Mouse (Mus musculus): Measurements from ENCODE around the gene Mest.

- no peak for TF ChIP-seq CTCF (conservative IDR thresholded peaks at IDR 0.05; ENCODE audit: insufficient read depth, insufficient read length, low read depth, low read length)
- TF ChIP-seq POLR2A (IDR thresholded peaks at IDR 0.05; ENCODE audit: low read depth, low read length) = no peak
Observed at GRCm38 (mm10) chr6:30693350-30693991, 29.9 kb upstream of the Mest start, which contains the start of gene Cep41.

Data from kidney, adult 2 months (tissue).